Mouse (Mus musculus) E14TG2a.4 (cell line): ENCODE results near the gene Uqcc1.

Experiments
- CTCF ChIP-seq: conservative IDR thresholded peaks from 2 replicates; pipeline ENCODE4 v1.5.1; 2014; ENCODE audit warnings: low read length
- NANOG ChIP-seq: IDR thresholded peaks from 2 replicates; pipeline ENCODE4 v1.6.1; 2014; ENCODE audit warnings: borderline replicate concordance, low read length, mixed read lengths
- POU5F1 ChIP-seq: IDR thresholded peaks from 2 replicates; pipeline ENCODE4 v1.6.1; 2014; ENCODE audit warnings: low read length, borderline replicate concordance

DNA sequence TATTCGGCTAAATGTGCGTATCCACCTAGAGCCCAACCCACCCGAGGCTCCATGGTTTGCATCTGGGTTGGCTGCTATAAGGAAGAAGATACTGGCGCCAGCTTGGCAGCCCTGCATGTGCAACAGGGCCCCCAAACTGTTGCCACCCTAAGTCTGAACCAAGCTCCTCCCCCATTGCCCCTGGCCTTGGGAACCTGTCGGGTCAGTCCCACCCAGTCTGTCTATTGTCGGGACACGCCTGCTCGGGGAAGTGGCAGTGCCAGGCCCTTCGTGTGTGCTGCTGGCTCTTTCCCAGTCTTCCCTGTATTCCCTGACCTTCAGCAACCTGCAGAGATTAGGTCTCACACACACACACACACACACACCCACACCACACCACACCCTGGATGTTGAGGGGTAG, 95.4 kb downstream of the Uqcc1 start, which contains the start of gene Fam83c:
- TF ChIP-seq CTCF, result no peak
- TF ChIP-seq POU5F1, result no peak
- no peak for TF ChIP-seq NANOG
